Mouse (Mus musculus): ENCODE data around the gene Depdc5.
"Not testable (repeated sequence)": the region's sequence is repeated elsewhere in the genome, so short reads cannot be mapped to it uniquely, and the experiment has no call there.

Depdc5 gene

DNA sequence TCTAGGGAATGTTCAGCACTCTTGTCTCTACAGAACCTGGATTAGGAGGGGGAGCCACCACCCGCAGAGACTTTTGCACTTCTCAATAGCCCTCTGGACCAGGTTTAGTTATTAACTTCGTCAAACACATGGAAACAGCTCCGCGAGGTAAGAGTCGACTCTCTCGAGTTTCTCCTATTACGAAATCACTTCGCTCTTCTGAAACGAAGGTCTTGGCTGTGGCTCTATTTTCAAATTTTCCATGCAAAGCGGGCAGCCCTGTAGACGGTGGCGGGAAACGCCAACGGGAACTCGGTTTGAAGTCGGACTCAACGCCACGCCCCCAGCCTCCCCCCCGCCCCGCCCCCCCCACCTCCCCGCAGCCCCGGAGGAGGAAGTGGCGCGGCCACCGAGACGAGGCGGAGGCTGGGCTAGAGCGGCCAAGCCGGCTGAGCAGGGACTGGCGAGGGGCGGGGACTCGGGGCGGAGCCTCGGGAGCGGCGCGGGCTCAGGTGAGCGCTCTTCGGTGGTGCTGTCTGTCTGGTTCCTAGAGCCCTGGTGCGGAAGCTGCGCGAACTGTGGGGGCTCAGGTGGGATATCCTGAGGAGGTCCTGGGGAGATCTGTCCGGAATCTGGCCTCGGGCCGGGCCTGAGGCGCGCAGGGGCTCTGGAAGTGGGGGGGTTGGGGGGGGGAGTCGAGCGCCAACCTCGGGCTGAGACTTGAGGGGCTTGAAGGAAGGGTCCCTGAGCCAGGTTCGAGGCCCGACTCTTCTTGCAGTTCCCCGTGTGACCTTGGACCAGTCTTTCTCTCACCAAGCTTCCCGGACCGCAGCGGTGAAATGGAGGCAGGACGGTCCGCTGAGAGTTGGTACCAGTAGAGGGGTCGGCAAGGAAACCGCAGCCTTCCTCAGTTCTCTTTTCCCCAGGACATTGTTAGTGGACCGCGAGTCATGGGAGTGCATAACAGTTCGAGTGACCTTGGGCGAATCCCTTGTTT, at the start of gene Depdc5:
Gene Depdc5 (plus strand): TSS at position 449 of the 976 bp plus-strand sequence.
- DNase-seq (ENCODE audit: low read depth), result peak; percentile 83

DNA sequence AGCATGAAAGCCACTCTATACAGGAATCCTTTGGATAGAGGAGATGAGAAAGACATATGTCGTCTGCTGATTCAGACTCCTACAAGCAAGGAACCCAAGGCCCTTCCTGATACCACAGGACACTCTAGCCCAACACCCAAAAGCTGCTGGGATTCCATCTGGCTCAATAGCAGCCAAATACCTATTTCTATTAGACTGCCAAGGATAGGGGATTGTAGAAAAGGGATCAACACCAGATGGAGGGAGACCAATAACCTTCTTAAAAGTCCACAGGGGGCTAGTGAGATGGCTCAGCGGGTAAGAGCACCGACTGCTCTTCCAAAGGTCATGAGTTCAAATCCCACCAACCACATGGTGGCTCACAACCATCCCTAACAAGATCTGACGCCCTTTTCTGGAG, 48.1 kb upstream of the Depdc5 start:
- DNase-seq (ENCODE audit: low read depth), result no peak

DNA sequence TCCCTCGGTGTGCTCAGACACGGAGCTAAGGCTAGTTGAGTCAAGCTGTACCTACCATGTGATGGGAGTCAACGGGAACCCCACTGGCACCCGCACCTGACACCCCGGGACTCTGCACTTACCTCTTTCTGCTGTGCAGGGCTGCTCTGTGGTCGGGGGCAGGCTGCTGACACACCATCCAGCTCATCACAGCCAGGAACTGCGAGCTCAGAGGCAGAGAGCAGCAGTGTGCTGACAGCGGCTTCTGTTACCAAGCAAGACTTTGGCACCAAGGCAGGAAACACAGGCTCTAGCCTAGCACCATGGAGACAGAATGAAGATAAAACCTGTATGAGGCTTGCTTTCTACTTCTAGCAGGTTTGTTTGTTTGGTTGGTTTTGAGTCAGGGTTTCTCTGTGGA, 43.0 kb upstream of the Depdc5 start:
- DNase-seq (ENCODE audit: low read depth), result no peak

DNA sequence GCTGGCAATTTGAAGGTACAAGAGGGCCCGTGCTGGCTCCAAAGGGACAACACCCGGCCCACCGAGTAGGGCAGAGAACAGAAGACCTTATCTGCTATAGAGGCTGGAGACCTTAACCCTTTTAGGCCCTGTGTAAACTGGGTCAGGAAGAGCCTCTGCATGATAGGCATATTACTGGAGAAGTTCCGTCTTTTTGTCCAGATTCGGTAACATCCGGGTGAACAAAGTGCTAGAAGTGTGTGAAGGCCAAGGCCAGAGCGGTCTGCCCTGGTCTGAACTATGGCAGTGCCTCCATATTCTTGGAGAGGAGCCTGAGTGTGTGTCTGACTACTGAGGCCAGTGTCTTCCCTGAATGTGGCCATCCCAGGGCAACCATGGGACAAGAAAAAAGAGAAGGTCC, 36.5 kb upstream of the Depdc5 start, which contains the start of gene Gm20671:
Gene Gm20671 (minus strand): TSS at position 101 of the 400 bp plus-strand sequence.
- no peak for DNase-seq (ENCODE audit: low read depth)

DNA sequence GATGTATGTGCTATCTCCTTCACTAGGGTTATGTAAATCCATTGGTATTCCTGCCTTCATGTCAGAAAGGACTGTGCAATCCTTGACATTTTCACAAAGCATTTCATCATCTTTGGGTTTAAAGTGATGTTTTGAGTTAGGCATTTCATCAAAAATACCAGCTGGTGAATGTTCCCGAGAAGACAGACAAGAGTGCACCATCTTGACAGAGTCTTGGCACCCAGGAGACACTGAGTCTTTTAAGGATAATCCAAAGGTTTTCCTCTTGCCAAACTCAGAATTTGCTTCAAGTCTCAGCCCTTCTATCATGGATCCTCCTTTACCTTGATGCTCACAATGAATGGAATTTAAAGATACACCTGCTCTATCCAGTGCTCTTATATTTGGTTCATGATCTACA, 34.7 kb upstream of the Depdc5 start:
- DNase-seq (ENCODE audit: low read depth), result not testable (repeated sequence)

DNA sequence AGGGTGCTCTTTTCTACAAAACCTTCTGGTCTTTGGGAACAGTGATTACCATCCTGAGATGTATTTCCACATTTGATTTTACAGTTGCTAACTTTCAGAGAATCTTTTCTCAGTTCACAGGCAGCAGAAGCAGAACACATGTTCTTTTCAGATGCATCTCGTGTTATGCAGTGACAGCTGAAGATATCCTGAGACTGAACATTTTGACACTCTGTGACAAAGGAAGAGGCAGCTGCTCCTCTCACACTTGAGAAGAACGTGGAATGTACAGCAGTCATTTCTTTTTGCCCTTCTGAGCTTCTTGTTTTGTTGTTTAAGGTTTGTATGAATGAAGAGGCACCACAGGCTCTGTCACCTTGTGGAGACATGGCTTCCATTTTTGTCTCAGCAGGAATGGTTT, 33.4 kb upstream of the Depdc5 start:
- DNase-seq (ENCODE audit: low read depth), result no peak

DNA sequence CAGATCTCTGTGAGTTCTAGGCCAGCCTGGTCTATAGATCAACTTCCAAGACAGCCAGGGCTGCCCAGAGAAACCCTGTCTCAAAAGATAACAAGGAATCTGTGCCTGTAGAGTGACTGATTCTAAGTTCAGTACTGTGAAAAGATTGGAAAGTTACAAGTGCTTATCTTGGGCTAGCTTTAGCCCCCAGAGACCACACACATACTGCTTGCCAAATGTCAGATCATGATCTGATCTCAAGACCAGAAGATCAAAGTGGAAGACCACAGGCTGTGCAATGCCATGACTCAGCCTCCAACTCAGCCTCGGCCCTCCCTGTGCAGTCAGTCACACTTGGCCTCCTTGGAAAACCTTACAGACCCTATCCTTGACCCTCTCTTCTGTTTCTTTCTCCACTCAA, 29.0 kb upstream of the Depdc5 start:
- DNase-seq (ENCODE audit: low read depth), result no peak

DNA sequence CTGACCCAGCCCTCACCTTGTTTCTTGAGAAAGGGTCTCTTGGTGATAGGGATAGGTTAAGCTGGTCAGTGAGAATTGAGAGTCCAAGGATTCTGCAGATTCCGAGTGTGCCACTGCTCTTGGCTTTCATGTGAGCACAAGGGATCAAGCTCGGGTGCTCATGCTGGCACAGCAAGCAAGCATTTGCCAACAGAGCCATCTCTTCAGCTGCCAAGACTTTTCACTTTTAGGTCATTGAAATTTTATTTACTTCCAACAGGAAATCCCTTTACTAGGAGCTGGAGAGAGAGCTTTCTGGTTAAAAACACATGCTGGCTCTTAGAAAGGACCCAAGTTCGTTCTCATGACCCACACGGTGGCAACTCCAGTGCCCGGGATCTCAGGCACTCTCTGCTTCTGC, 26.5 kb upstream of the Depdc5 start:
- no peak for DNase-seq (ENCODE audit: low read depth)

DNA sequence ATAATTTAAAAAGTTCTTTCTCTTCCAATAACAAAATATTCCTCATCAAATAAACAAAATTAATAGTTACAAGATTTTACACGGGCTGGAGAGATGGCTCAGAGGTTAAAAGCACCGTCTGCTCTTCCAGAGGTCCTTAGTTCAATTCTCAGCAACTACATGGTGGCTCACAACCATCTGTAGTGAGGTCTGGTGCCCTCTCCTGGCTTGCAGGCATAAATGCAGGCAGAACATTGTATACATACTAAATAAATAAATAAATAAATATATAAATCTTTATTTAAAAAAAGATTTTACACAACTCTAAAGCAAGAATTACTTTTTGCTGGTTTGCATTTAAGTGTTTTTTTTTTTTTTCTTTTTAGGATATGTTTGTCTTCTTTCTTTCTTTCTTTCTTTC, 23.5 kb upstream of the Depdc5 start:
- DNase-seq (ENCODE audit: low read depth), result no peak

DNA sequence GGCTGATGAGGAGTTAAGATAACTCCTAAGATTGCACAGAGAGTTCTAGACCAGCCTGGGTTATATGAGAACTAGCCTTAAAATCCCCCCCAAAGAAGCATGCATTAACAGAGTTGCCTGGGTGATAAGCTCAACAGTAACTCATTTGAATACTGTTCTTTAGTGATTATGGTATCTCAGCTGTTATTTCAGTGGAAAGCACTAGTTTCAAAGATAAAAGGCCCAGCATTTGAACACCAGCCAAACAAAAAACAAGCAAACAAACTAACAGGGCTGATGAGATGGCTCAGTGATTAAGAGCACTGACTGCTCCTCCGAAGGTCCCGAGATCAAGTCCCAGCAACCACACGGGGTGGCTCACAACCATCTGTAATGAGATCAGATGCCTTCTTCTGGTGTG, 14.3 kb upstream of the Depdc5 start:
- peak; percentile 69 for DNase-seq (ENCODE audit: low read depth)

DNA sequence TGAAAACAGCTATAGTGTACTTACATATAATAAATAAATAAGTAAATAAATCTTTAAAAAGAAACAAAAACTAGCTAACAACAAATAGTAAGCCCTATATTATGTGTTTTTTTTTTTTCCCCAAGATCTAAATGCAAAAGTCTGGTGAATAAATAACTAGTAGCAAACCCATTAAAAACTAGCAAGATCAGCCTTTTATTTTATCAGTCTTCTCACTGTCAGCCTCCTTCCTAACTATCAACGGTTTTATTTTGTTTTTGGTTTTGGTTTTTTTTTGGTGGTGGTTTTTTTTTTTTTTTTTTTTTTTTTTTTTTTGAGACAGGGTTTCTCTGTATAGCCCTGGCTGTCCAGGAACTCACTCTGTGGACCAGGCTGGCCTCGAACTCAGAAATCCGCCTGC, 13.9 kb upstream of the Depdc5 start:
- DNase-seq (ENCODE audit: low read depth), result not testable (repeated sequence)

DNA sequence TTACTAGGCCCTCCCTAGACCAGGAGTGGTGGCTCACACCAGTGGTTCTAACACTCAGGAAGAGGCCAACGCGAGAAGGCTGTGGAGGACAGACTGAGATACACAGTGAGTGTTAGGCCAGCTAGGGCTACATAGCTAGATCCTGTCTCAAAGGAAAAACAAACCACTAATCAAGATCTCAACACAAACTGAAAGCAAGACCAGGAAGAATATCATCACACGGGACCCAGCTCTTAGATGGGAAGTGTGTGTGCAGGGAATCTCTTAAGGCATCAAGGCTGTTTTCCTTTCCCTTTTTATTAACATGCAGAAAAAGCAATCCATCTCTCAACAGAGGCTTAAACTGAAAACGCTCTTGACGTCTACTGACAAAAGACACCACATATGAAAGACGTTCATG, 11.5 kb upstream of the Depdc5 start:
- no peak for DNase-seq (ENCODE audit: low read depth)

DNA sequence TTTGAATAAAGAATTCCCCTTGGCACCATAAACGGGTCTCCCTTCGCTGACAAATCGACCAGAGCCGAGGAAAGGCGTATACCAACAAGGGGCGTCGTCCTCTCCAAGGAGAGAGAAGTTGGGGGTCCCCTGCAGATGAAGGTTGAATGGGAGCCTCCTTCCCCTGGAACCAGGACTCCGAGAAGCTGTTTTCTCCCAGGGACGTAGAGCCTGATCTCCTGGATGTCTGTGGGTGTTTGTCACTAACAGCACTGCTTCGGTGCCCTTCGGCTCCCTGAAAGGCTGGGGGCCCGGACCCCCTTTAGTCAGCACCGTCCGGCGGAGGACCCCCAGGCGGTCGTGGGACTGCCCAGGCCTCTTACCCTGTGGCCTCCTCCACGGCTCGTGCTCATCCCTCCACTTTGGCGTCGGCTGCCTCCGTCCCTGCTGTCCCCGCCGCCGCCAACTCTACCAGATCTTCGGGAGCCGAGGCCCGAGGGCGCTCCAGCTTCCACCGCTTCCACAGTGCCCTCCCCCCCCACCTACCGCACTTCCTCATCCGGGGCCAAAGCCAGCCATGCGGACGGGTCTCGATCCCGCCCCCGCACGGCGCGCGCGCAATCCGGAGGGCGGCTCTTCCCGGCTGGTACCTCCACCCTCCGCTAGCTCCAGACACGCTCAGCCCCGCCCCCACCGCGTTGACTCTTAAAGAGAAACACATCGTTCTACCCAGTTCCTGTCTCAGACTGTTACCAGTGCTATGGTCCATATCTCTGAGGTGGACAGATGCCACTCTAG, 9.6 kb upstream of the Depdc5 start, which contains the start of gene Prr14l:
Gene Prr14l (minus strand): TSS at position 526 of the 777 bp plus-strand sequence.
- DNase-seq (ENCODE audit: low read depth), result peak; percentile 95

DNA sequence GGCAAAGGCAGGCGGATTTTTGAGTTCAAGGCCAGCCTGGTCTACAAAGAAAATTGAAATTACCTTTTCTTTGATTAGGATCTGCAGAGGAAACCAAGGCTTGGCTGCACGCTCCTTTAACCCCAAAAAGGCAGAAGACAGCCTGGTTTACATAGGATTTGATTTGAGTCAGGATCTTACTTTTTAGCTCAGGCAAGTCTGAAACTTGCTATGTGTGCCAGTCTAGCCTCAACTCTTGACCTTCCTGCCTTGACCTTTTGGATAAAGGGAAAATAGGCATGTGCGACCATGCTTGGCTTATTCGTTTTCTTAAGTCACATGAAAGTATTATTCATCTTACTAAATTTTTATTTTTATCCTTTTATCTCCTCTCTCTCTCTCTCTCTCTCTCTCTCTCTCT, 8.7 kb upstream of the Depdc5 start:
- DNase-seq (ENCODE audit: low read depth), result no peak

DNA sequence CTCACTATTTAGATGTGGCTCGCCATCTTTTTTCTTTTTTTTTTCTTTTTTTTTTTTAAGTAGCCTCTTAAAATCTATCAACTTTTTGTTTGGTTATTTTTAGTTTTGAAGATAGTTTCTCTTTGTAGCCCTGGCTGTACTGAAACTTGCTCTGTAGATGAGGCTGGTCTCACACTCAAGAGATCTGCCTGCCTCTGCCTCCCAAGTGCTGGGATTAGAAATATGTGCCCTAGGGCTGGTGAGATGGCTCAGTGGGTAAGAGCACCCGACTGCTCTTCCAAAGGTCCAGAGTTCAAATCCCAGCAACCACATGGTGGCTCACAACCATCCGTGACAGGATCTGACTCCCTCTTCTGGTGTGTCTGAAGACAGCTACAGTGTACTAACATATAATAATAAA, 8.2 kb upstream of the Depdc5 start:
- not testable (repeated sequence) for DNase-seq (ENCODE audit: low read depth)

DNA sequence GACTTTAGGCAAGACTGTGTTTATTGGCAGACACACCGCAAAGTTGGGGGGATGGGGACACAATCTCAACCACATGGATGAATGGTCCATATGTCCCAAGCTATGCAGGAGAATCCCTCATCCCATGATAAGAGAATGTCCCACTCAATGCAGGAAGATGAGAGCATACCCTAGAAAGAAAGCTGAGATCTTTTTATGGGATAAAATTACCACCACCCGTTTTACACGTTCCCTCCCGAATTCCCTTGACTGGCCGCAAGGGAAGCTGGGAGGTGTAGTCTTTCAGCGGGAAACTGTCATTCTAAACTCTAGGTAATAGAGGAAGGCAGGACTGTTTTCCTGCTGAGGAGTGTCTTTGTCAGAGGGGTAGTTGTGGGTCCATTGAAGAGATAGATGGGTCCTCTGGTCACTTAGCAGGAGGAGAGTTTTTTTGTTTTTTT, 5.7 kb upstream of the Depdc5 start:
- no peak for DNase-seq (ENCODE audit: low read depth)

DNA sequence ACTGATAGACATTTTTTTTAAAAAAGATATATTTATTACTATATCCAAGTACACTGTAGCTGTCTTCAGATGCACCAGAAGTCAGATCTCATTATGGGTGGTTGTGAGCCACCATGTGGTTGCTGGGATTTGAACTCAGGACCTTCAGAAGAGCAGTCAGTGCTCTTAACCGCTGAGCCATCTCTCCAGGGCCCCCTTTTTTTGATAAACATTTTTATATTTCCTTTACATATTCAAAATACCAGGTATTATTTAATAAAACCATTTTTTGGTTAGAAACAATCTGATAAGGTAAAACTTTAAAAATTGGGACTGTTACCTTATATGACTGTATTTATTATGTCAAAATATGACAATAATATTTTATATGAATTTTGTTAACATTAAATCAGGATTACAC, 2.4 kb upstream of the Depdc5 start:
- no peak for DNase-seq (ENCODE audit: low read depth)

DNA sequence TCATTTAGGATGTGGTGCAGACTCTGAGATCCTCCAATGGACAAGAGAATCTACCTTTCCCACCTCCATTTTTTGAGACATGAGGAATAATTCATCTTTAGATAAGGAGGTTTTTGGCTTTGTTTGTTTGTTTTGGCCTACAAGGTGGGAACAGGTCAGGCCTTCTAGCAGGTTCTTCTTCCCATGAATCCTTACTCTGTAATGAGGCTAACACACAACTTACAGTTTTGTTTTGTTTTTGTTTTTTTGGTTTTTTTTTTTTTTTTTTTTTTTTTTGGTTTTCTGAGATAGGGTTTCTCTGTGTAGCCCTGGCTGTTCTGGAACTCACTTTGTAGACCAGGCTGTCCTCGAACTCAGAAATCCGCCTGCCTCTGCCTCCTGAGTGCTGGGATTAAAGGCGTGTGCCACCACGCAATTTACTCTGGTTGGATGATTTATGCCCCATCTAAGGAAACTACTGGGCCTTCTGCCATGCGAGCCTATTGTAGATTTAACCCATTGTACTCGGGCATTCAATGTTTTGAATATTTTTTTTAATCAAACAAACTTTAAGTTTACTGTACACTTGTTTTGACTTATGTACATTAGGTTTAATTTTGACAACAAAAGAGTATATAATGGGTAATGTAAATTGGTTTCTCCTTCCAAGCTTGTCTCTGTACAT, 900 bp upstream of the Depdc5 start:
- DNase-seq (ENCODE audit: low read depth), result no peak

DNA sequence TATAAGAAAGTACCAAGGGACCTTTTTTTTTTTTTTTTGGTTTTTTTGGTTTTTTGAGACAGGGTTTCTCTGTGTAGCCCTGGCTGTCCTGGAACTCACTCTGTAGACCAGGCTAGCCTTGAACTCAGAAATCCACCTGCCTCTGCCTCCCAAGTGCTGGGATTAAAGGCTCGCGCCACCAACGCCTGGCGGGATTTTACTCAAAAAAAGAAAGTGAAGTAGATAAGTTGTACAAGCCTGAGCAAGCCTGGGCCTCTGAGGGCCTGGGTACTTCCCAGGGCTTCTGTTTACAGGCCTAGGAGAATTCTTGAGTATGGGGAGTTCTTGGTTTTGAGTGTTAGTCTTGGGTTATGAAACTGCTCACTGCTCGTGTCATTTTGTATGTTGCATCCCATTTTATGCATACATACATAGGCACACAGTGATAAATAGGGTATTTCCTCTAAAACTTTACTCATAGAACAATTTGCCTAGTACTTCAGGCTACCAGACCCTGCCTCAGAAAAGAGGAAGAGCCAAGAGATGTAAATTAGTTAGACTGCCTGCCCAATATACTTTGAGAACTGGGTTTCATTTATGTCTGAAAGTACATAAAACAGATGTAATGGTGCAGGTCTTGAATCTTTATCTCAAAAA, 6.0 kb downstream of the Depdc5 start:
- DNase-seq (ENCODE audit: low read depth), result no peak

DNA sequence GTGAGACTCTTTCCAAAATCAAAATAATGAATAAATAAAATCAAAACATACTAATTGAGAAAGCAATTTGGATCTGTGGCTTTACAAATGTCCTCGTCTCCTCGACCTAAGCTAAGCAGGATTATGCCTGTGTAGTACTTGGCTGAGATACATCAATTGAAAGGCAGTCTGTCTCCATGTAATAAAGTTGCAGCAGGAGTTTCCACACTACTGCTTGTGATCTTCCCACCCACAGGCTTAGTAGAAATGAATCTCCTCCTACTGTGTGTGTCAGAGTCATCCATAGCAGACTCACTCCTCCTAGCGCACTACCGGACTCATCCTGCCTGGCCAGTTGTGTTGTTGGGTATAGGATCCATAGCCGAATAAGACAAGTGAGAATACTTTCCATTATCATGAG, 8.8 kb downstream of the Depdc5 start:
- DNase-seq (ENCODE audit: low read depth), result no peak

DNA sequence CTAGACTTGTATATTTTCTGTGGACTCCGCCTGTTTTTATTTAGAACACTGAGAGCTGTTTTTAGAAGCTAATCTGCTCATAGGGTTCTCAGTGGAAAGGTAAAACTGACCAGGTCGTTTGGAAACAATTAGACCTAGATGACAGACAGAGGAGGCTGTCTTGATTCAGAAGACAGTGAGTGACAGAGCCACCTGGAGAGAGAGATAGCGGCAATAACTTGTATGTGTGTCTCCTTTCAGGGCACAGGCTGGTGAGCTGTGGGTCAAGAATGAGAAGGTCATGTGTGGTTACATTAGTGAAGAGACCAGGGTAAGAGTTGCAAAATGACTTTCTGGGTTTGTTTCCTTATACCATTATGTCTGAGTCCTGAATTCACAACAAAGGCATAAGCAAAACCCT, 23.2 kb downstream of the Depdc5 start:
- DNase-seq (ENCODE audit: low read depth), result no peak

DNA sequence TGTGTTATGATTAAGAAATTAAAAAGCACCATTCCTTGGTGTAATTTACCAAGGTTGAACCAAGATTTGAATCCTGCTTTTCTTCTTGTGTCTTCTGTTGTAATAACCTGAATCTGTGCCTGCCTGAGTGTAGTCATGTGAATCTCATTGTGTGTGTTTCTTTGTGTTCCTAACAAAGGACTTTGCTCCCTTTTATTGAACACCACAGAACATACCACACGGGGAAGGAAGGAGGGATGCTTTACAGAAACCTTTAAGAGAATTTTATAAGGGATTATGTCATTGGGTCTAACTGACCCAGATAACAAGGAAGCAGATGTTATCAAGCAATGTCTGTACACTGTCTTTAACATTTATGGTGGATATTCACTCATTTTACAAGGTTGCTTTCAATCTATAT, 44.0 kb downstream of the Depdc5 start:
- no peak for DNase-seq (ENCODE audit: low read depth)

Measured in c-Kit-positive CD71-positive TER-119-negative erythroid progenitor cells, embryonic 14.5 days (primary cell).